In the genomic region with DNA sequence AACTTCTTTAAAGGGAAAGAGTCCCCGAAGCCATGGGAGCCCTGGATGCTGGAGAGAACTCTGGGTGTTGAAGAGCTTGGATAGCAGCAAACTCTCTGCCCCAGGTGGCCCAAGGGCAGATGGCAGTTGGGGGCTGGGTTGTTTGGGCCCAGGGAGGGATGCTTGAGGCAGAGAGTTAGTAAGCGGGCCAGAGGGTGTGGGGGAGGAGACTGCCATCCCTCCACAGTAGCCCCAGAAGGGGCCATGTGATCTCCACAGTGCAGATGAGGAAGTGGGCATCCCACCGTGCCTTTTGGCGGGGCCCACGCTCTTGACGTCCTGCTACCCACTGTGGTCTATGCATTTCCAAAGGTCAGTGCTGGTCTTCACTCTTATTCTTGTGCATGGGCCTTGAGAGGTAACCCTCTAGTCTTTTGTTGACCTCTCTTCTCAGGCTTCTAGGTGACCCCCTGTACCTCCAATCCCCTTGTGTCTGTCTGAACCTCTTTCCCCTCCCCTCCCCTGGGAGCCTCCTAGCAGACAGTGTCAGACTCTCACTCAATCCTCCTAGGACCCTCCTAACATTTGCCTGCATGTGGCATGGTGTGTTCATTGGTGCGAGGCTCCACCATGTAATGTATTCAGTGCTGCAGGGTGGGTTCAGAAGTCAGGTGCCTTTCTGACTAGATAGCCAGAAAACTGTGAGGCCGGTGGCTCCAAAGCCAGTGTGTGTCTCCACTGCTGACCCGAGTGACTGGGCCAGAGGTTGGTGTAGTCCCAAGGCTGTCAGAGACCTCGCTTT, we compare ENCODE assay signal across 9 mouse cellular contexts. TPM values are rescaled to one million over a fixed set of nuclear protein-coding genes. Genes with fewer than 3 reads are reported as not detected.
A peak's percentile ranks its signal among the peaks of the same experiment; 100 is the strongest.
DNase-seq lines count a peak whose midpoint lies in the region; ATAC-seq and TF ChIP-seq lines count a peak whose summit lies in the region.
"Had no signal": no experiment of that assay in that cellular context is flagged by ENCODE, and none has a peak within 500 bp of the region (broad histone marks: within the 10 kb centered on the region; RNA-seq: fewer than 3 reads in every experiment).

No protein-coding gene starts in this region.

- ATAC-seq in liver, embryonic 16.5 days (ENCODE audit: low read depth): no peak
- no peak for ATAC-seq in CD4-positive, CD25-positive, alpha-beta regulatory T cell, adult 4 months
- no peak for ATAC-seq in intestine, embryonic 16.5 days

- H3K4me3 ChIP-seq in CH12.LX (replicated peaks in 1 of 3; ENCODE audit: low read depth in 2 of 3, low read length in 2 of 3, poor library complexity in 1 of 3): no peak overlapping the region
- no peak overlapping the region for H3K4me3 ChIP-seq in liver, embryonic 16.5 days (ENCODE audit: low read depth, low read length)
- H3K4me3 ChIP-seq in intestine, embryonic 16.5 days (ENCODE audit: low read length): no peak overlapping the region
- H3K4me3 ChIP-seq: neural tube, embryonic 13.5 days had no signal

- no peaks in the 10 kb centered on the region for H3K79me2 ChIP-seq in CH12.LX (replicated peaks; ENCODE audit: control insufficient read depth, extremely low read depth, insufficient read depth, poor library complexity, severe bottlenecking)

- dilution Hi-C loops in CH12.LX (cut with MboI; ENCODE audit: extremely low pct_ligation_motif_present, extremely low pct_unique_long_range_greater_than_20kb, low sequenced_read_pairs): no loop called here

- no peak for TF ChIP-seq CTCF in CH12.LX (conservative IDR thresholded peaks at IDR 0.05 in 1 of 2, IDR thresholded peaks at IDR 0.05 in 1 of 2; ENCODE audit: low read depth in 2 of 2, low read length in 2 of 2)

- WGBS in liver, embryonic 16.5 days (ENCODE audit: insufficient replicate concordance): 58% methylated on average over 10 of the region's 10 CpGs
- 83% methylated on average over 10 of the region's 10 CpGs for WGBS in intestine, embryonic 16.5 days

- DNase-seq in cerebellum, adult 11-12 months: peak; percentile 67
- no peak for DNase-seq in cerebellum, adult 8-10 months
- peak; percentile 45 for DNase-seq in left cerebral cortex, postnatal 4 days
- no peak for DNase-seq in left cerebral cortex, postnatal 25 days (ENCODE audit: low spot score in 2 of 2)
- peak; percentile 57 for DNase-seq in CH12.LX (ENCODE audit: extremely low read depth)

- intact Hi-C loops in left cerebral cortex, postnatal 4 days (cut with DNase I): no loop called here
- intact Hi-C loops in left cerebral cortex, postnatal 25 days (cut with DNase I): loop anchor here (10.0 kb wide), 1 partner anchor 166 kb away; no protein-coding TSS in a partner anchor

- H3K27ac ChIP-seq in CH12.LX (ENCODE audit: insufficient read depth, low read depth): no peak overlapping the region
- H3K27ac ChIP-seq in liver, embryonic 16.5 days (ENCODE audit: low read length): peak overlapping the region; percentile 18; the same call in 1 of the 2 replicates
- H3K27ac ChIP-seq in intestine, embryonic 16.5 days (ENCODE audit: low read length): no peak overlapping the region
- H3K27ac ChIP-seq: neural tube, embryonic 13.5 days had no signal

- no peak for TF ChIP-seq EP300 in CH12.LX (IDR thresholded peaks at IDR 0.05; ENCODE audit: low read length)

- peaks cover 2% of the 10 kb centered on the region for H3K9me3 ChIP-seq in CH12.LX (replicated peaks; ENCODE audit: low read length)
- H3K9me3 ChIP-seq in liver, embryonic 16.5 days (replicated peaks; ENCODE audit: control insufficient read depth, low read length): no peaks in the 10 kb centered on the region
- H3K9me3 ChIP-seq in intestine, embryonic 16.5 days (ENCODE audit: control insufficient read depth, low read length): no peaks in the 10 kb centered on the region
- H3K9me3 ChIP-seq: neural tube, embryonic 13.5 days had no signal

- no peak for TF ChIP-seq POLR2A in CH12.LX (IDR thresholded peaks at IDR 0.05; ENCODE audit: low read depth, low read length)

- no peak overlapping the region for H3K4me2 ChIP-seq in CH12.LX (ENCODE audit: insufficient read depth, low read depth, poor library complexity, severe bottlenecking)
- H3K4me2 ChIP-seq in liver, embryonic 16.5 days (ENCODE audit: low read depth, low read length): no peak overlapping the region
- no peak overlapping the region for H3K4me2 ChIP-seq in intestine, embryonic 16.5 days (ENCODE audit: low read depth, low read length)
- H3K4me2 ChIP-seq: neural tube, embryonic 13.5 days had no signal

- peaks cover 18 to 75% of the 10 kb centered on the region in 2 experiments for H3K4me1 ChIP-seq in CH12.LX (ENCODE audit: control insufficient read depth in 1 of 2, insufficient read depth in 2 of 2)
- peaks cover 48% of the 10 kb centered on the region for H3K4me1 ChIP-seq in liver, embryonic 16.5 days (ENCODE audit: control insufficient read depth, low read depth, low read length)
- peaks cover 52% of the 10 kb centered on the region for H3K4me1 ChIP-seq in intestine, embryonic 16.5 days (ENCODE audit: control insufficient read depth, insufficient read depth, low read length)

- peaks cover 15% of the 10 kb centered on the region for H3K27me3 ChIP-seq in CH12.LX (replicated peaks)
- H3K27me3 ChIP-seq in liver, embryonic 16.5 days (ENCODE audit: control insufficient read depth, insufficient read depth, low read depth, low read length): no peaks in the 10 kb centered on the region
- no peaks in the 10 kb centered on the region for H3K27me3 ChIP-seq in intestine, embryonic 16.5 days (replicated peaks; ENCODE audit: control insufficient read depth, insufficient read depth, low read length)
- H3K27me3 ChIP-seq: neural tube, embryonic 13.5 days had no signal

- no peak for TF ChIP-seq RAD21 in CH12.LX (IDR thresholded peaks at IDR 0.05; ENCODE audit: low read depth, low read length)

- in situ Hi-C loops in CH12.LX (cut with MboI; ENCODE audit: low pct_ligation_motif_present, low pct_unique_long_range_greater_than_20kb, low sequenced_read_pairs): no loop called here

- no peaks in the 10 kb centered on the region for H3K36me3 ChIP-seq in CH12.LX (replicated peaks in 1 of 2; ENCODE audit: control insufficient read depth in 1 of 2, insufficient read depth in 1 of 2, low read length in 1 of 2)
- H3K36me3 ChIP-seq in liver, embryonic 16.5 days (ENCODE audit: control insufficient read depth, insufficient read depth): no peaks in the 10 kb centered on the region; the same call in 1 of the 2 replicates
- H3K36me3 ChIP-seq in intestine, embryonic 16.5 days (ENCODE audit: control insufficient read depth, insufficient read depth, low read length): no peaks in the 10 kb centered on the region

- no peak overlapping the region for H3K9ac ChIP-seq in CH12.LX (ENCODE audit: insufficient read depth, low read depth)
- H3K9ac ChIP-seq in liver, embryonic 16.5 days (ENCODE audit: low read depth, low read length): no peak overlapping the region
- H3K9ac ChIP-seq in intestine, embryonic 16.5 days (ENCODE audit: low read depth, low read length): no peak overlapping the region
- H3K9ac ChIP-seq: neural tube, embryonic 13.5 days had no signal

TF ChIP-seq in CH12.LX, 34 proteins besides CTCF, POLR2A, EP300 and RAD21:
- TF ChIP-seq JUND (conservative IDR thresholded peaks at IDR 0.05; ENCODE audit: low read depth, low read length): no peak
- TF ChIP-seq USF1 (IDR thresholded peaks at IDR 0.05; ENCODE audit: low read depth, low read length): no peak
- TF ChIP-seq PAX5 (IDR thresholded peaks at IDR 0.05; ENCODE audit: low read length): no peak
- TF ChIP-seq IRF4 (IDR thresholded peaks at IDR 0.05; ENCODE audit: low read depth, low read length): no peak
- no peak for TF ChIP-seq SIN3A (IDR thresholded peaks at IDR 0.05; ENCODE audit: low read length)
- TF ChIP-seq NRF1 (IDR thresholded peaks at IDR 0.05; ENCODE audit: low read depth, low read length): no peak
- no peak for TF ChIP-seq ZNF384 (IDR thresholded peaks at IDR 0.05; ENCODE audit: low read depth, low read length)
- TF ChIP-seq HCFC1 (IDR thresholded peaks at IDR 0.05; ENCODE audit: low read depth, low read length): no peak
- TF ChIP-seq GABPA (IDR thresholded peaks at IDR 0.05; ENCODE audit: insufficient replicate concordance, low read depth, low read length): no peak
- TF ChIP-seq MXI1 (IDR thresholded peaks at IDR 0.05; ENCODE audit: low read depth, low read length): no peak
- TF ChIP-seq JUN (IDR thresholded peaks at IDR 0.05; ENCODE audit: insufficient read depth, low read depth, low read length): no peak
- no peak for TF ChIP-seq ELF1 (IDR thresholded peaks at IDR 0.05; ENCODE audit: low read depth, low read length)

RNA-seq across cellular contexts. Expression of a gene that starts 11.7 kb away (rescaled TPM):
- total RNA-seq in left cerebral cortex, postnatal 4 days (2021): 10 to 100 TPM; 52.0 to 57.8 TPM
- 10 to 100 TPM; 42.0 to 47.6 TPM for total RNA-seq in left cerebral cortex, postnatal 25 days (2021)
- total RNA-seq in CH12.LX (2012; rRNA removed) (0.08 and 0.17 TPM in 2 replicates), CH12.LX (2014; rRNA removed) (0.66 TPM in 2 replicates)
- 0.56 and 0.63 TPM in 2 replicates for polyA plus RNA-seq in CH12.LX (2012; ENCODE audit: insufficient read length, low read depth)
- polyA plus RNA-seq in liver, embryonic 16.5 days (2015; fragmentation: Nextera tagmentation; extraction: Ambion mirVana): 3.4 and 3.5 TPM in 2 replicates
- 10 to 100 TPM; 25.3 to 25.7 TPM for polyA plus RNA-seq in CD4-positive, CD25-positive, alpha-beta regulatory T cell, adult 4 months (2017; shearing (Covaris generic))
- 9.1 and 9.5 TPM in 2 replicates for polyA plus RNA-seq in intestine, embryonic 16.5 days (2015; fragmentation: Nextera tagmentation; extraction: Ambion mirVana)

RNA-seq across cellular contexts. Expression of a gene that starts 35.6 kb away (rescaled TPM):
- total RNA-seq in left cerebral cortex, postnatal 4 days (2021): 1 to 10 TPM; 5.0 to 5.2 TPM
- total RNA-seq in left cerebral cortex, postnatal 25 days (2021): 1 to 10 TPM; 3.1 to 3.9 TPM
- total RNA-seq in CH12.LX (2012; rRNA removed) (0.17 TPM in 1 of 2 replicates, not detected in the other), CH12.LX (2014; rRNA removed) (not detected in 2 replicates)
- not detected in 2 replicates for polyA plus RNA-seq in CH12.LX (2012; ENCODE audit: insufficient read length, low read depth)
- 0.02 and 0.09 TPM in 2 replicates for polyA plus RNA-seq in liver, embryonic 16.5 days (2015; fragmentation: Nextera tagmentation; extraction: Ambion mirVana)
- 1 to 10 TPM; 3.3 to 3.8 TPM for polyA plus RNA-seq in CD4-positive, CD25-positive, alpha-beta regulatory T cell, adult 4 months (2017; shearing (Covaris generic))
- polyA plus RNA-seq in intestine, embryonic 16.5 days (2015; fragmentation: Nextera tagmentation; extraction: Ambion mirVana): 0.51 and 0.70 TPM in 2 replicates

Comparison
In these comparisons a context has a peak if more than half of its experiments do, and no peak if none do; other contexts are left out.
1. DNase-seq: peak in cerebellum, adult 11-12 months (single experiment), left cerebral cortex, postnatal 4 days (single experiment) and CH12.LX (single experiment); none in cerebellum, adult 8-10 months (single experiment) and left cerebral cortex, postnatal 25 days (0 of 2).